Mouse (Mus musculus) splenic B cell, adult 2 months (primary cell): Measurements from ENCODE around the gene Pogk.

Experiments
- DNase-seq: peaks from one replicate; pipeline ENCODE4 v3.0.0-alpha.2; 2011; ENCODE audit warnings: low read depth, low spot score
- H3K27me3 ChIP-seq: 2 replicates; pipeline ENCODE4 v1.6.1; 2012; ENCODE audit warnings: mild to moderate bottlenecking, low read length, moderate library complexity, mixed read lengths; ENCODE audit not compliant: control insufficient read depth, poor library complexity, insufficient read depth, severe bottlenecking
- H3K36me3 ChIP-seq: 2 replicates; pipeline ENCODE4 v1.6.1; 2012; ENCODE audit warnings: mild to moderate bottlenecking, low read length, moderate library complexity, mixed read lengths; ENCODE audit not compliant: control insufficient read depth, poor library complexity, insufficient read depth, severe bottlenecking

The Pogk gene

GRCm38 (mm10) chr1:166360157-166360855 lies 49.4 kb downstream of the Pogk start:
- DNase-seq: peak; percentile 84
- no peaks in the 10 kb centered on the region for H3K27me3 ChIP-seq

GRCm38 (mm10) chr1:166349751-166350150 lies 59.9 kb downstream of the Pogk start:
- no peaks in the 10 kb centered on the region for H3K27me3 ChIP-seq
- DNase-seq: no peak
- no peaks in the 10 kb centered on the region for H3K36me3 ChIP-seq

More at GRCm38 (mm10) chr1:166360157-166360855, 49.4 kb downstream of the Pogk start:
- H3K36me3 ChIP-seq: no peaks in the 10 kb centered on the region

- no peaks in the 10 kb centered on the region for H3K36me3 ChIP-seq
- no peaks in the 10 kb centered on the region for H3K27me3 ChIP-seq
- DNase-seq: no peak
These were observed 60.3 kb downstream of the Pogk start for GRCm38 (mm10) chr1:166349341-166349740.

- Histone ChIP-seq H3K36me3 (no peaks in the 10 kb centered on the region), H3K27me3 (no peaks in the 10 kb centered on the region)
- DNase-seq: no peak
These were observed 62.8 kb downstream of the Pogk start for GRCm38 (mm10) chr1:166346906-166347305.

- DNase-seq: peak; percentile 54
- Histone ChIP-seq H3K36me3 (no peaks in the 10 kb centered on the region), H3K27me3 (no peaks in the 10 kb centered on the region)
These were observed 64.1 kb downstream of the Pogk start for GRCm38 (mm10) chr1:166345602-166346001.

GRCm38 (mm10) chr1:166344300-166345077 lies 65.2 kb downstream of the Pogk start:
- Histone ChIP-seq H3K36me3 (no peaks in the 10 kb centered on the region), H3K27me3 (no peaks in the 10 kb centered on the region)
- no peak for DNase-seq

GRCm38 (mm10) chr1:166343586-166343985 lies 66.1 kb downstream of the Pogk start:
- H3K36me3 ChIP-seq: no peaks in the 10 kb centered on the region
- no peak for DNase-seq
- H3K27me3 ChIP-seq: no peaks in the 10 kb centered on the region

GRCm38 (mm10) chr1:166342539-166342938 lies 67.1 kb downstream of the Pogk start:
- Histone ChIP-seq H3K27me3 (no peaks in the 10 kb centered on the region), H3K36me3 (no peaks in the 10 kb centered on the region)
- no peak for DNase-seq

GRCm38 (mm10) chr1:166342060-166342459 lies 67.6 kb downstream of the Pogk start:
- no peaks in the 10 kb centered on the region for H3K27me3 ChIP-seq
- no peak for DNase-seq
- no peaks in the 10 kb centered on the region for H3K36me3 ChIP-seq

- no peaks in the 10 kb centered on the region for H3K36me3 ChIP-seq
- no peaks in the 10 kb centered on the region for H3K27me3 ChIP-seq
- DNase-seq: no peak
These were observed 70.6 kb downstream of the Pogk start for GRCm38 (mm10) chr1:166339110-166339509.
